Mouse (Mus musculus) spleen, postnatal 36 days (tissue): ENCODE measurements around the gene Higd1c.
"Not testable (repeated sequence)": the region's sequence is repeated elsewhere in the genome, so short reads cannot be mapped to it uniquely, and the experiment has no call there.

Experiments used
- DNase-seq, 2 experiments: peaks; one replicate each; pipeline ENCODE4 v3.0.0; 2022; ENCODE audit warnings: low spot score in 2 of 2, mixed read lengths in 1 of 2

Gene Higd1c

DNA sequence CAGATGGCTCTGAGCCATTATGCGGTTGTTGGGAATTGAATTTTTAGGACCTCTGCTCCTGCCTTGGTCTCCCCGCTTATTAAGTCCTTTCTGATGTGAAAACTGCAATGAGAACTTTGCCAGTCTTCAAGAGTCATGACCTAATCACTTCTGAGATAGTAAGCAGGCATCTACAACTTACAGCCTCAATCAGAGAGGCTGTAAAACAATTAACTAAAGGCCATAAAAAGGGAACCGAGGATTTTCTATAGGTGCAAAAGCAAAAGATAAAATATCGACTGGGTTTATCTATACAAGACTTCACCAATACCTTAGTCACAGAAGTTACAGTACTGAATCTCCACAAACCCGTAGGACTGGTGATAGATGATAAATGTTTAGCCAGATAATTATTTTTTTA is 8.5 kb upstream of the Higd1c start:
- DNase-seq = no peak

GRCm38 (mm10) chr15:100365967-100366366 is 1.6 kb downstream of the Higd1c start:
- DNase-seq = not testable (repeated sequence)

GRCm38 (mm10) chr15:100367119-100367518 is 2.8 kb downstream of the Higd1c start:
- DNase-seq = no peak

DNA sequence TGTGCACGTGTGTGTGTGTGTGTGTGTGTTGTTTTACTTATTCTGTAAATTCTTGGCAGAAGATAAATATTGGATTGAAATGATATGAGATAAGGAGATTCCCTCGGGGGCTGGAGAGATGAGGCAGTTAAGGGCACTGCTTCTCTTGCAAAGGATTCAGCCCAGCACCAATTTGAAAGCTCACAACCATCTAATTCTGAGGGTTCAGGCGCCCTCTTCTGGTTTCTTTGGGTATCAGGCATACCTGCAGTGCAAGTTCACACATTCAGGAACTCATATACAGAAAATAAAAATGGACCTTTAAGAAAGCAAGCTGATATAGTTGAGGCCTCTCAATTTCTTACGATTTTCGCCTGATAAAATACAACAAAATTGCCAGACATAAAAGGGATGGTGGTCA is 10.7 kb downstream of the Higd1c start:
- peak; percentile 24 to 29 for DNase-seq

DNA sequence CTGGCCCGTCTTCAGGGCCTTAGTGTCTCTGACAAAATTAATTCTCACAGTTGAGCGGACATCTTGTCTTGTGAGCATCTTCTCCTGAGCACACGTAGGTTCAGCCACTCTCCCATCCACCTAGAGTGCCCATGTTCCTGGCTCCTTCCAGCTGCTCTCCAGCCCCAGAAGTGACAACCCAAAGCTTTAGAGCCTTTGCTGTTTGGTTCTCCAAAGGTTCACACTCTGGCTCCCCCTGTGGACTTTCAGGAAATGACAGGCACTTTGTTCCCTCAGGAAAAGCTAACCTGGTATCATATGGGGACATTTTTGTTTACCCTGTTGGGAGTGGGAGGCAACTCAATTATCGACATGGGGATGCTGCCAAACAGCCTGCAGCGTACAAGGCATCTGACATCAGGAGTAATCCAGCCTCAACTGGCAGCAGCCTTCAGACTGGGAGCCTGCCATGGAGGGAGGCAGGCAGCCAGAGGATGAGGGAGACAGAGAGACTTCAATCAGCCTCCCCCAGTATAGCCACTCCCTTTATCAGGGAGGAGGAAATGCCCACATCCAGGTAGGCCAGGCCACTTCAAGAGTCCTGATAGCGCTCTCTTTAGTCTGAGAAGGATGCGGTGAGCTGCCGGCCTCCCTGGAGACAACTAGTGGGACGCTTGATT is 13.6 kb downstream of the Higd1c start:
- not testable (repeated sequence) for DNase-seq

DNA sequence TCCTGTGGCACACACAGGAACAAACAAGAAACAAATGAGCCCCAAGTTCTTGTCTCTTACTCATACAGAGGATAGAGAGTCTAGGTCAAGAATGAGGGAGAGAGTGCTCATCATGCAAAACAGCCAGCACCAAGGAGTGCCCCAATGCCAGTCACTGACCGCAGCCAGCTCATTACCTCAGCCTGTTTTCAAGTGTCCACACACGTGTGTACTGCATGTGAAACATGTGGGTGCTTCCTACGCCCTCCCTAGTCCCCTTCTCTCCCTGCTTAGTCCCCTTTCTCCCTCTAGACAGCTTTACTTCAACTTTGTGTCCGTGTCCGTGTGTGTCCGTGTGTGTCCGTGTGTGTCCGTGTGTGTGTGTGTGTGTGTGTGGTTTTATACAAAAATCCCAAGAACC is 15.3 kb downstream of the Higd1c start:
- DNase-seq = no peak

DNA sequence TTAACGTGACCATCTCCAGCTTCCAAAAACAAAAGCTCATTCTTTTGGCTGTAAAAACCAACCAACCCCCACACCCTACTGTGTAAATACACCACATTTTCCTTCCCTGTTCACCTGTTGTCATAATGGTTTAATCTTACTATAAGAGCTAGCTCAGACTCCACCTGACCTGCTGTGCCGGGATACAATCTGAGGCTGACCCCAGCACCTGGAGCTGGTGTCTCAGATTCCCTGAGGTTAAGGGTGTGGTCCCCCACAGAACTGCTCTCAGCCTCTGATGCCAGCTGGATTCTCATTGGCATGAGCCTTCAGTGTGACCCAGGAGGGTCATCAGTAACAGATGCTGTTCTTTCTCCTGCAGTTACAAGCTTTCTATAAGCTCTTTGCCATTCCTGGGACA is 15.8 kb downstream of the Higd1c start:
- DNase-seq = no peak

GRCm38 (mm10) chr15:100385705-100386104 is 21.4 kb downstream of the Higd1c start:
- no peak for DNase-seq

- DNase-seq = no peak
These were observed 23.3 kb downstream of the Higd1c start for GRCm38 (mm10) chr15:100387544-100388223.

DNA sequence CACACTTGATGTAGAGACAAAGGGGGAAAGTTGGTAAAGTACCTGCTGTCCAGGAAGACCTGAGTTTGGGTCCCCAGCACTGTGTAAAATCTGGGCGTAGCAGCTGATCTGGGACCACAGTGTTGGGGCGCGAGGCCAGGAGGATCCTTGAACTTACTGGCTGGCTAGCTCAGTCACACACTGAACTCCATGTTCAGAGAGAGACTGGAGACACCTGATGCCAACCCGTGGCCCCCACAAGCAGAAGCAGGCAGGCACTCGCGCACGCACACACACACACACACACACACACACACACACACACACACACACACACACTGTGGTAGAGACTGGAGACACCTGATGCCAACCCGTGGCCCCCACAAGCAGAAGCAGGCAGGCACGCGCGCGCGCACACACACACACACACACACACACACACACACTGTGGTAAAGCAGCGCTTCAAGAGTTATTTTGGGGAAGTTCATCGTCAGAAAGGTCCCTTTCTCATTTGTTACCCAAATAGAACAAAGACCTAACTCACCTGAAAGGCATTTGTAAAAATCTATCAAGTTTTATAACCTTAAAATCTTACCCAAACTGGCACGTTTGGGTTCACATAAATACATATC is 24.0 kb downstream of the Higd1c start:
- peak; percentile 41 for DNase-seq

DNA sequence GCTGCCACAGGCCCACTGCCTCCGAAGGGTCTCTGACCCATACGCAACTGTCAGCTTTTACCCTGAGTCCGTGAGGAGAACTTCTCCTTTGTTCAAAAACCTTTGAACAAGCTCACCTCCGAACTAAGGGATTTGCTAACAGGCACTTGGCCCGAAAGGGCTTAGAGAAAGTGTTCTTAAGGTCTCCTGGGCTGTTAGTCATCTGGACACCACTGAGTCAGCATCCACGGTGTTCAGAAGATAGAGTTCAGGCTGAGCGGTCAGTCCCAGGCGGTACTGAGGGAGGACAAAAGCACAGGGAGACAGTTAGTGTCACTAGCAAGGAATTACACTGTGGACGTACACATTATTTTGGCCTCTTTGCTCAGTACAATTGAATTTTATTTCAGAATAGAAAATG is 24.5 kb downstream of the Higd1c start:
- DNase-seq = no peak

DNA sequence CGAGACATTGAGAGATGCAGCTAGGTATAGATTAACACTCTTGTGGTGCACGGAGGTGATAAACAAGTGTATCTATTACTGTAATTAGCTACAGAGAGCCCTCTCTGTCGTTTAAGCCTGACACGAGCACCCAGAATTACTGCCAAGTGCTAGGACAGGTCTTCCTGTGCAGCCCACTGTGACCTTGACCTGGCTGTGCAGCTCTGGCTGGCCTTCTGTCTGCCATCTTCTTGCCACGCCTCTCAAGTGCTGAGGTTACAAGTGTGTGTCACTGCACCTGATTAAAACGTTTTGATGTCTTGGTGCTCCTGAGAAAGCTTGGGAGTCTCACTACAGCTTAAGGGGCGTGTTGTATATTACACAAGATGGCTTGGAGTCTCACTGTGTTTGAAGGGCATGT is 26.7 kb downstream of the Higd1c start:
- no peak for DNase-seq

DNA sequence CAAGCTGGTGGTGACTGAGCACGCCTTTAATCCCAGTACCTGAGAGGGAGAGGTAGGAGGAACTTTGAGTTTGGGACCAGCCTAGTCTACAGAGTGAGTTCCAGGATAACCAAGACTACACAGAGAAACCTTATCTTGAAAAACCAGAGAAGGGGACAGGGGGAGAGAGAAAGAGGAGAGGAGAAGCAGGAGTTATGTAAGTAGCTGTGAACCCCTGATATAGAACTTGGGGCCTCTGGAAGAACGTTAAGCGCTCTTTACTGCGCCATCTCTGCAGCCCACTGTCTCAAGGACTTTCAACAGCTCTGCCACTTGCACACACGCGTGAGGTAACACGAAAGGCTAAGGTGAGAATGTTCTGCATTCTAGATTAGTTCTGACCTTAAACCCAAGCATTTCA is 27.3 kb downstream of the Higd1c start:
- DNase-seq = no peak

GRCm38 (mm10) chr15:100393016-100393415 is 28.7 kb downstream of the Higd1c start:
- no peak for DNase-seq

DNA sequence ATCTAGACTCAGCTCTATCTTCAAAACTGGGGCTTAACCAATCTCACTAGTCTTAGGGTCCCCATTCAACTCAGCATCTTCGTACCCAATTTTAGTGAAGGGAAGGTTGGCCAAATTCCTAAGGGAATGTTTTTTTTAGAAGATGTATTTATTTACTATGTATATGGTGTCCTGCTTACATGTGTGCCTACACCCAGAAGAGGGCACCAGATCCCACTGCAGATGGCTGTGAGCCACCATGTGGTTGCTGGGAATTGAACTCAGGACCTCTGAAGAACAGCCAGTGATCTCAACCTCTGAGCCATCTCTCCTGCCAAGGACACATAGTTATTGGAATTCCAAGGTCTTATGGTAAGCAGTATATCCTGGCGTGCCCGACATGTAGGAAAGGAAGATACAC is 31.2 kb downstream of the Higd1c start:
- no peak for DNase-seq

DNA sequence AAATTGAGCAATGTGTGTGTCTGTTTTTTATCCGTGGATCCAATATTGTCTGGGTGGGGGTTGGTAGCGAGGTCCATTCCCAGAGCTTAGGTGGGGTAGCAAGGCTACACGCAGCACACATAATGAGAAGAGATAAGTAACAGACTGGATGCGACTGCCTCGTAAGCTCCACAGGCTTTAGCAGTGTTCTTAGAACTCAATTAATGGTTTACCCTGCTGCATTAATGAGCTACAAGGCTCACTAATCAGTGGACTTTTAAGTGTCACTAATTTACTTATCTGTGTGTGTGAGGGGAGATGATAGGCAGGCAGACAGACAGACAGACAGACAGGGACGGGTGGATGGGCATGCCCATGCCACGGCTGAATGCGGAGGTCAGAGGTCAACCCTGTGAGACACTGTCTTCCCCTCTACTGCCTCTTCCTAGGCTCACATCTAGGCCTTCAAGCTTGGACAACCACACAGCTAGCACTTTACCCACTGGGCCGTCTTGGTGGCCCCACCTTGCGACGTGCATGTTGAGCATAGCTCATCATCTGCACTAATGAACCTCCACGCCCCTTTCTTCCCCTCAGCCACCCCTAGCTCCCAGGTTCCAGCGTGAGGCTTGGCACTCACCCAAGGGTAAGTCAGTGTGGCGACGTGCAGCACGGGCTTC is 36.4 kb downstream of the Higd1c start:
- no peak for DNase-seq

DNA sequence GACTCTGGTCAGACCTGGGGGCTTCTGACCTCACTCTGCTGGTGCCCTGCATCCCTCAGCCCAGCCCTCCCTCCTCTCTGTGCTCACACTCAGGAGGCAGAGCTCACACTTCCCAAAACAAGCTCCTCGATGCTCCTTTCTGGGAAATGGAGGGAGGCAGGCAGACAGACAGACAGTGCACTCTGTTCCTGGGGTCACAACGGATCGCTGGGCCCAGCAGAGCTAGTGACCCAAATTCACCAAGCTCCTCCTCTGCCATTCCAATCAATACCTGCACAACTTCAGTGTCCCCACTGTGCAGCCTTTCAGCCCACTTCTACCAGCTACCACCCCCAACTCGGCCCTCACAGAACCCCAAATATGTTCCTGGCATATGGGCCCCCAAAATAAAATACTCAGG is 37.5 kb downstream of the Higd1c start:
- DNase-seq = no peak

- no peak for DNase-seq
These were observed 38.0 kb downstream of the Higd1c start for GRCm38 (mm10) chr15:100402347-100402746.

DNA sequence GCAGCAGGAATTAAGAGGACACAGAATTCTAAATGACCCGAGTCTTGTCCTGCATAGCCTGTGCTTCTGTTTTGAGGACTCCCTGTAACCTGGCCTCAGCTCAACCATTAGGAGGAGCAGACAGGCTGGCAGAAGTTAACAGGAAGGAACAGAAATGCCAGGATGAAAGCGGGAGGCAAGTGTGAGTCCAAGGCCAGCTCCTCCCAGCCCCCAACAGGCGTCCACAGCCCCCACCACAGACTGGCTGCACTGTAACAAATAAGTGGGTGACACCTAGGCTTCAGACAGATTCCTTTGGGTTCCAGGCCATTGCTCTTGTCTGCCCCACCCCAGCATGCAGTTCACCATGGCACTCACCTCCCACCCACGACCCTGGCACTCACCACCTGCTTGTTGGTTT is 38.5 kb downstream of the Higd1c start:
- DNase-seq = no peak

GRCm38 (mm10) chr15:100403318-100404000 is 39.1 kb downstream of the Higd1c start:
- no peak for DNase-seq

- no peak for DNase-seq
These were observed 41.7 kb downstream of the Higd1c start for GRCm38 (mm10) chr15:100406088-100406487.
